Mouse (Mus musculus) intestine, postnatal 0 days (tissue): ENCODE results near the gene Rasgrf1. TPM values are rescaled to one million over a fixed set of nuclear protein-coding genes. Genes with fewer than 3 reads are reported as not detected.

Experiments
- ATAC-seq: fragments of 200-750 bp; cut with Nextera tagmentation; 2 replicates; pipeline ENCODE4 v1.8.0; 2017; ENCODE audit warnings: mild to moderate bottlenecking, moderate TSS enrichment, moderate library complexity
- H3K27ac ChIP-seq: fragments of 300-500 bp; sonication (generic); 2 replicates; pipeline ENCODE4 v1.5.1; 2014; ENCODE audit warnings: mild to moderate bottlenecking, low read depth, low read length, moderate library complexity
- H3K27me3 ChIP-seq: fragments of 300-500 bp; sonication (generic); replicated peaks from 2 replicates; pipeline ENCODE4 v1.6.1; 2014; ENCODE audit warnings: low read length, mixed read lengths; ENCODE audit not compliant: control insufficient read depth, insufficient read depth
- H3K36me3 ChIP-seq: fragments of 300-500 bp; sonication (generic); 2 replicates; pipeline ENCODE4 v1.6.1; 2014; ENCODE audit warnings: mild to moderate bottlenecking, moderate library complexity; ENCODE audit not compliant: control insufficient read depth, insufficient read depth
- H3K4me1 ChIP-seq: fragments of 300-500 bp; sonication (generic); replicated peaks from 2 replicates; pipeline ENCODE4 v1.6.1; 2014; ENCODE audit warnings: antibody characterized with exemption, low read length, mixed read lengths; ENCODE audit not compliant: control insufficient read depth, insufficient read depth
- H3K4me2 ChIP-seq: fragments of 300-500 bp; sonication (generic); replicated peaks from 2 replicates; pipeline ENCODE4 v1.6.1; 2014; ENCODE audit warnings: low read depth, mild to moderate bottlenecking, moderate library complexity
- H3K4me3 ChIP-seq: fragments of 300-500 bp; sonication (generic); 2 replicates; pipeline ENCODE4 v1.5.1; 2014; ENCODE audit warnings: low read depth, low read length
- H3K9ac ChIP-seq: fragments of 300-500 bp; sonication (generic); 2 replicates; pipeline ENCODE4 v1.6.1; 2014; ENCODE audit warnings: mild to moderate bottlenecking, low read depth, low read length
- H3K9me3 ChIP-seq: fragments of 300-500 bp; sonication (generic); 2 replicates; pipeline ENCODE4 v1.6.1; 2016; ENCODE audit warnings: mixed run types; ENCODE audit not compliant: control insufficient read depth
- CTCF ChIP-seq: sonication (generic); IDR thresholded peaks from 2 replicates; pipeline ENCODE4 v1.5.1; 2016; ENCODE audit warnings: low read depth, mild to moderate bottlenecking, control low read depth, antibody characterized with exemption, moderate library complexity
- WGBS: fragments of 180-500 bp; shearing (Covaris S2); extraction: QIAGEN DNeasy Blood & Tissue Kit; methylation state at CpG from one replicate; pipeline ENCODE4 v1.1.7; 2014; 5-methylcytosine and 5-hydroxymethylcytosine counted together
- polyA plus RNA-seq: library from polyadenylated mRNA; unstranded; fragments of >200 nt; fragmentation: Nextera tagmentation; extraction: Ambion mirVana; gene quantifications from 2 replicates; pipeline ENCODE4 v1.2.1, GENCODE M21; 2015

The Rasgrf1 gene
- polyA plus RNA-seq, 1 experiment from 2014 or later: not detected

DNA sequence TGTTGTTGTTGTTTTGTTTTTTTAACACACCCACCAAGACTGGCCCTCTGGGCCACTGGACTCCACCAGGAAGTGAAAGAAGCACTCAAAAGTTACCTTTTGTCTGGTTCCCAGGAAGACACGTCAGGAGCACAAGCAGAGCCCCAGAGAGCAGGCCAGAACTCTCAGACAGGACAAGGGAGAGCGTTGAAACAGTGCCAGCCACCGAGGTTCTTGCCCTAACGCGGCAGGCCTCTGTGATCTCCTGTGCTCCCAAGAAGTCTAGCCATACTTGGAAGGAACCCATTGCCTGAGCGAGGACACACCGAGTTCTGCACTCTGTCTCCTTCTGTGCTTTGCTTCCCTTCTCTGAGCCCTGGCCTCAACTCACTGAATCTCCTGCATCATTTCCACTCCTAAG lies 160.5 kb downstream of the Rasgrf1 start:
- ATAC-seq: no peak
- Histone ChIP-seq H3K4me3 (no peak overlapping the region), H3K27me3 (no peaks in the 10 kb centered on the region), H3K9me3 (no peaks in the 10 kb centered on the region), H3K9ac (no peak overlapping the region), H3K36me3 (no peaks in the 10 kb centered on the region; the same call in 1 of the 2 replicates), H3K4me1 (no peaks in the 10 kb centered on the region), H3K27ac (no peak overlapping the region), H3K4me2 (no peak overlapping the region)
- 80% methylated on average over 7 of the region's 7 CpGs for WGBS
- no peak for TF ChIP-seq CTCF

- no peak for TF ChIP-seq CTCF
- Histone ChIP-seq H3K9ac (no peak overlapping the region), H3K27ac (no peak overlapping the region), H3K36me3 (no peaks in the 10 kb centered on the region; the same call in 1 of the 2 replicates), H3K4me3 (no peak overlapping the region), H3K4me1 (no peaks in the 10 kb centered on the region), H3K27me3 (no peaks in the 10 kb centered on the region), H3K9me3 (no peaks in the 10 kb centered on the region), H3K4me2 (no peak overlapping the region)
- ATAC-seq: no peak
- 78% methylated on average over 4 of the region's 4 CpGs for WGBS
Observed at GRCm38 (mm10) chr9:90075336-90075735, 165.6 kb downstream of the Rasgrf1 start.

- Histone ChIP-seq H3K4me1 (no peaks in the 10 kb centered on the region), H3K9me3 (no peaks in the 10 kb centered on the region), H3K27ac (no peak overlapping the region), H3K4me2 (no peak overlapping the region), H3K36me3 (no peaks in the 10 kb centered on the region; the same call in 1 of the 2 replicates), H3K4me3 (no peak overlapping the region), H3K9ac (no peak overlapping the region), H3K27me3 (no peaks in the 10 kb centered on the region)
- no peak for TF ChIP-seq CTCF
- WGBS: 86% methylated on average over 5 of the region's 5 CpGs
- no peak for ATAC-seq
Observed at GRCm38 (mm10) chr9:90076131-90076530, 166.4 kb downstream of the Rasgrf1 start.

Other genes with a start within 250 kb of the Rasgrf1 start
- 115 TPM in 2 replicates for gene Tmed3, start 204.8 kb upstream of the Rasgrf1 start, polyA plus RNA-seq
- gene Ankrd34c, start 171.4 kb upstream of the Rasgrf1 start, polyA plus RNA-seq: not detected in 2 replicates
- 305 and 311 TPM in 2 replicates for gene Ctsh, start 144.2 kb downstream of the Rasgrf1 start, polyA plus RNA-seq
- gene Morf4l1, start 204.9 kb downstream of the Rasgrf1 start, polyA plus RNA-seq: 215 and 227 TPM in 2 replicates